Mouse (Mus musculus): ENCODE data around the gene G3bp1. TPM values are rescaled to one million over a fixed set of nuclear protein-coding genes. Genes with fewer than 3 reads are reported as not detected.

Gene G3bp1
- 3.5 and 4.2 TPM in 2 replicates for polyA plus RNA-seq (2012)

DNA sequence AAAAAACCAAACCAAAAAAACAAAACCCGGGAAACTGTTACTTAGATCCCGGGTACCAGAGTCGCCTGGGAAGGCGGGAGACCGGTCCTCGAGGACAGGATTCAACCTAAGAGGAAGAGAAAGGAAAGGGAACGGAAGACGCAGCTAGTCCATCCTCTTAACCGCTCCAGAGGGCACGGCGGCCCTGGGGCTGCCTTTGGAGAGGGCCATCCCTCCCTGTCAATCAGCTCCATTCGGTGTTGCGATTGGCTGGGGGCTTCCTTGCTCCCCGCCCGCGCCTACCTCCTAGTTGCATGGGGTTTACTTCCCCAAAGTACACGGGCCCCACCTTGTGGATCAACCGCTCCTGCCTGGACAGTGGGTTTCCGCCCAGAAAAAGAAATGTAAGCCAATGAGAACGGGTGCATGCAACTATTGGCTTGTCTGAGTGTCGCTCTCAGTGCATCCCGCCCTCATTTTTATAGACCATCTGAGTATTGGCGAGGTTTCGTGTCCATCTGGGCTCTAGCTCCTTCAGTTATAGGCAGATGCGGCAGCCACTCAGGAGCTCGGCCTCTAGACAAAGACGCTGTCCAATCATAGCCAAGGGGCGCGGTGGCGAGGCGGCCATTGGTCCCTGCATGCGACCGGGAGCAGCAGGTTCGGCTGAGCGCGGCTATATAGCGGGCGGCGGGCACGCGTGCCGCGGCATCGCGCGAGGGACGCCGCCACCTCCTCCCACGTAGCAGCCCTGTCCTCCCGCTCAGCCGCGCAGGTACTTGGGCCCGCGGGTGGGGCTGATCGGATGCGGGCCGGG is at the start of gene G3bp1:
Gene G3bp1 (plus strand): TSS at position 638 of the 796 bp plus-strand sequence.
- no peaks in the 10 kb centered on the region for H3K27me3 ChIP-seq (ENCODE audit: control insufficient read depth)
- H3K4me1 ChIP-seq (ENCODE audit: control insufficient read depth): peaks cover 52% of the 10 kb centered on the region
- H3K36me3 ChIP-seq (ENCODE audit: control insufficient read depth): peaks cover 19% of the 10 kb centered on the region
- peak within 1 kb of the TSS; percentile 68 for H3K4me3 ChIP-seq (replicated peaks)
- TF ChIP-seq GATA1 (IDR thresholded peaks at IDR 0.05; ENCODE audit: low read length) (no peak), TAL1 (IDR thresholded peaks at IDR 0.05; ENCODE audit: low read length) (no peak)
- H3K9me3 ChIP-seq (ENCODE audit: control insufficient read depth, low read length): no peaks in the 10 kb centered on the region

DNA sequence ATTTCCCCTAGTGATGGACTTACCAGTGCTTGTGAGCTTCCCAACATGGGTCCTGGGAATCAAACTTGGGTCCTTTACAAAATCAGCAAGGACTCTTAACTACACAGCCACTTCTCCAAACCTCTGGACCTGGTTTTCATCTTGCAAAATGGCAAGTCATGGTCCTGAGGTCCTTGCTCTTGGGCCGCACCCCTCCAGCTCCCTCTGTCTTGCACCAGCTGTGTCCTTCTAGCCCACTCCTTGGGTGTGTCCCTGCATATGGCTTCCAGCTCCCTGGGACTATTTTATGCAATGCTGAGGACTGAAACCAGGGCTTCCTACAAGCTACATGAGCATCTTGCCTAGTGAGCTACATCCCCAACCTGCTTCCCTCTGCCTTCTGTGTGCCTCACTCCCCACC is 46.5 kb upstream of the G3bp1 start, which contains the start of gene Sparc:
Gene Sparc (minus strand): TSS at position 206 of the 400 bp plus-strand sequence.
- Histone ChIP-seq H3K4me3 (replicated peaks) (no peak within 1 kb of the TSS), H3K27me3 (ENCODE audit: control insufficient read depth) (peaks cover 19% of the 10 kb centered on the region), H3K4me1 (ENCODE audit: control insufficient read depth) (no peaks in the 10 kb centered on the region), H3K9me3 (ENCODE audit: control insufficient read depth, low read length) (no peaks in the 10 kb centered on the region), H3K36me3 (ENCODE audit: control insufficient read depth) (no peaks in the 10 kb centered on the region)
- TF ChIP-seq GATA1 (IDR thresholded peaks at IDR 0.05; ENCODE audit: low read length) (no peak), TAL1 (IDR thresholded peaks at IDR 0.05; ENCODE audit: low read length) (no peak)

DNA sequence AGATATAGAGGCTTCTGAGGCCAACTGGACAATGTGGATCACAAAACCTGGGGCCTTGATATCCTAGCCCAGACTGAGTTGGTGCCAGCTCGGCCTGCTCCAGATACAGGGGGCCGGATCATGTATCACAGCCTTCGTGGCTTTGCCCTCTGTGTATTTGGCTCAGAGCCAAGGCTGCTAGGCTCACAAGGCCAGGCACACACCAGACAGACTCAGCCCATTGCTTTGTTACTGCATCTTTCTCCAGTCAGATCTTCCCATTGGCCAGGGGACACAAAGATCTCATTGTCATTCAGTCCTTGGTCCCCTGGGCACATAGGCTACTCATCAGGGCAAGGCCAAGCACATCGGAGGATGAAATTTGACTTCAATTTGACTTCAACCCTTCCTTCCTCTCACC is 45.7 kb upstream of the G3bp1 start:
- H3K4me1 ChIP-seq (ENCODE audit: control insufficient read depth): no peaks in the 10 kb centered on the region
- no peak overlapping the region for H3K4me3 ChIP-seq (replicated peaks)
- TF ChIP-seq GATA1 (IDR thresholded peaks at IDR 0.05; ENCODE audit: low read length) (no peak), TAL1 (IDR thresholded peaks at IDR 0.05; ENCODE audit: low read length) (no peak)
- no peaks in the 10 kb centered on the region for H3K36me3 ChIP-seq (ENCODE audit: control insufficient read depth)
- H3K27me3 ChIP-seq (ENCODE audit: control insufficient read depth): peaks cover 14% of the 10 kb centered on the region
- no peaks in the 10 kb centered on the region for H3K9me3 ChIP-seq (ENCODE audit: control insufficient read depth, low read length)

DNA sequence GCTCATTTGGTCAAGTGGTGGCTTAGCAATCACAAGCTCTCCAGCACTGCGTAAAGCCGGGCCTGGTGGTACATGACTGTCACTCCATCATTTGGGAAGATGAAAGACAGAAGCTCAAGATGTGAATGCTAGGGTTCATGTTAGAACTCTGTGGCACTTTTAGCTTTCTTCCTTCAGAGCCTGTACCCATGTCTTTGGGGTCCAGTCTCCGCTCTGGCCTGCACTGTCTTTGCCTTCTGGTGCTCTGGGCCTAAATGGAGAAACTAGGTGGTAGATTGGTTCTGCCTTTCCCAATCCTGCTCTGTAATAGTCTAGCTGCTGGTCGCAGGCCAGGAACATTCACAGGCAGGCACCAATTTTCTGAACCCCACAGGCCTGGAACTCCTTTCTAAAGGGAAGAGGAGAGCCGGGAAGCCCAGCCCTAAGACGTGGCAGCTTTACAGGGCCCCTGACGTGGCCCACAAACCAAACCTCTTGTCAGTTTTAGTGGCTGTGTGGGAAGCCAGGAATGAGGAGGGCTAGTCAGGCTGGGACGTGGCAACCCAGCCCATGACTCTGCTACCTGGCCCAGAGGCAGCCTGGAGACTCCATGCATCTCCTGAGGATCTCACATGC is 44.6 kb upstream of the G3bp1 start:
- Histone ChIP-seq H3K9me3 (ENCODE audit: control insufficient read depth, low read length) (no peaks in the 10 kb centered on the region), H3K4me1 (ENCODE audit: control insufficient read depth) (no peaks in the 10 kb centered on the region), H3K27me3 (ENCODE audit: control insufficient read depth) (peaks cover 3% of the 10 kb centered on the region), H3K4me3 (replicated peaks) (no peak overlapping the region), H3K36me3 (ENCODE audit: control insufficient read depth) (no peaks in the 10 kb centered on the region)
- TF ChIP-seq GATA1 (IDR thresholded peaks at IDR 0.05; ENCODE audit: low read length): no peak
- no peak for TF ChIP-seq TAL1 (IDR thresholded peaks at IDR 0.05; ENCODE audit: low read length)

GRCm38 (mm10) chr11:55428186-55429012 is 41.1 kb upstream of the G3bp1 start:
- no peaks in the 10 kb centered on the region for H3K36me3 ChIP-seq (ENCODE audit: control insufficient read depth)
- TF ChIP-seq GATA1 (IDR thresholded peaks at IDR 0.05; ENCODE audit: low read length): no peak
- TF ChIP-seq TAL1 (IDR thresholded peaks at IDR 0.05; ENCODE audit: low read length): no peak
- no peaks in the 10 kb centered on the region for H3K4me1 ChIP-seq (ENCODE audit: control insufficient read depth)
- no peak overlapping the region for H3K4me3 ChIP-seq (replicated peaks)
- H3K27me3 ChIP-seq (ENCODE audit: control insufficient read depth): no peaks in the 10 kb centered on the region
- no peaks in the 10 kb centered on the region for H3K9me3 ChIP-seq (ENCODE audit: control insufficient read depth, low read length)

DNA sequence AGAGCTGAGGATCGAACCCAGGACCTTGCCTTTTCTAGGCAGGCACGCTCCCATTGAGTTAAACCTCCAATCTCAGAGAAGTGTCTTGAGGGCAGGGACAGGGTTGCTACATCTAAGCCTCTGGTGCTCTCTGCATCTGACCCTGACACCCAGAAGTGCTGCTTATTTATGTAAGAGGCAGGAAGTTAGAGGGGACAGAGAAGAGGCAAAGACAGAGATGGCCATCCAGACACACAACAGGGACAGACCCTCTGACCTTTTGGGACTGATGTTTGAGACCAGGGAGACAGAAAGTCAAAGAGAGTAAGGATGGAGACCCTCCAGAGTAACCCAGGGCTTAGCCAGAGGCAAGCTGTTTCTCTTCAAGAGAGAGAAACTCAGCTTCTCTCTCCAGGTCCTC is 39.5 kb upstream of the G3bp1 start:
- TF ChIP-seq TAL1 (IDR thresholded peaks at IDR 0.05; ENCODE audit: low read length) (no peak), GATA1 (IDR thresholded peaks at IDR 0.05; ENCODE audit: low read length) (no peak)
- Histone ChIP-seq H3K9me3 (ENCODE audit: control insufficient read depth, low read length) (no peaks in the 10 kb centered on the region), H3K4me1 (ENCODE audit: control insufficient read depth) (no peaks in the 10 kb centered on the region), H3K36me3 (ENCODE audit: control insufficient read depth) (no peaks in the 10 kb centered on the region), H3K4me3 (replicated peaks) (no peak overlapping the region), H3K27me3 (ENCODE audit: control insufficient read depth) (no peaks in the 10 kb centered on the region)

DNA sequence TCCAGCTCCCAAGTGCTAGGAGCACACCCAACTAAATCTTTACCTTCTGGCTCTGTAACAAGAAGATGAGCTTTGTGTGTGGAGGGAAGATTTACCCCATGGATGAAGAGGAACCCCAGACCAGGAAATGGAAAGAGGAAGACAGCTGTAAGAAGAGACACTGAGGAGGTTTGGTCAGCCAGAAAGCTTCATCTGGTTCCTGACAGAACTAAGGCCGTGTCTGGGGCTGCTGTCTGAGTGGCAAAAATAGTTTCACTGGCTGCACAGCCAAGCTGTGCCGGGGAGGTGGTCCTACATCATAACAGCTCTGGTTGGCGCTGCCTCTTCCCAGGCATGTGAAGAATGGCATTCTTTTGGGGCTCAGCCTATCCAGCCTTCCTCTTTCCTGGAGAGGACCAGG is 36.5 kb upstream of the G3bp1 start:
- Histone ChIP-seq H3K27me3 (ENCODE audit: control insufficient read depth) (no peaks in the 10 kb centered on the region), H3K36me3 (ENCODE audit: control insufficient read depth) (no peaks in the 10 kb centered on the region), H3K4me3 (replicated peaks) (no peak overlapping the region), H3K4me1 (ENCODE audit: control insufficient read depth) (no peaks in the 10 kb centered on the region), H3K9me3 (ENCODE audit: control insufficient read depth, low read length) (no peaks in the 10 kb centered on the region)
- TF ChIP-seq GATA1 (IDR thresholded peaks at IDR 0.05; ENCODE audit: low read length) (no peak), TAL1 (IDR thresholded peaks at IDR 0.05; ENCODE audit: low read length) (no peak)

GRCm38 (mm10) chr11:55436089-55436488 is 33.4 kb upstream of the G3bp1 start:
- Histone ChIP-seq H3K4me1 (ENCODE audit: control insufficient read depth) (no peaks in the 10 kb centered on the region), H3K9me3 (ENCODE audit: control insufficient read depth, low read length) (no peaks in the 10 kb centered on the region), H3K27me3 (ENCODE audit: control insufficient read depth) (no peaks in the 10 kb centered on the region), H3K4me3 (replicated peaks) (no peak overlapping the region), H3K36me3 (ENCODE audit: control insufficient read depth) (no peaks in the 10 kb centered on the region)
- TF ChIP-seq TAL1 (IDR thresholded peaks at IDR 0.05; ENCODE audit: low read length) (no peak), GATA1 (IDR thresholded peaks at IDR 0.05; ENCODE audit: low read length) (no peak)

- Histone ChIP-seq H3K4me3 (replicated peaks) (no peak overlapping the region), H3K27me3 (ENCODE audit: control insufficient read depth) (no peaks in the 10 kb centered on the region), H3K4me1 (ENCODE audit: control insufficient read depth) (no peaks in the 10 kb centered on the region), H3K9me3 (ENCODE audit: control insufficient read depth, low read length) (no peaks in the 10 kb centered on the region), H3K36me3 (ENCODE audit: control insufficient read depth) (no peaks in the 10 kb centered on the region)
- TF ChIP-seq GATA1 (IDR thresholded peaks at IDR 0.05; ENCODE audit: low read length): no peak
- TF ChIP-seq TAL1 (IDR thresholded peaks at IDR 0.05; ENCODE audit: low read length): no peak
Measured at GRCm38 (mm10) chr11:55438031-55438430, 31.5 kb upstream of the G3bp1 start.
